Mouse (Mus musculus) c-Kit-negative CD71-positive TER-119-positive erythroid progenitor cells, embryonic 14.5 days (primary cell): ENCODE measurements around the gene Btn2a2.

Experiments
- DNase-seq: peaks from one replicate; pipeline ENCODE4 v3.0.0-alpha.2; 2013; ENCODE audit warnings: low read depth, low spot score

Btn2a2 gene

GRCm38 (mm10) chr13:23521703-23522102, 33.0 kb upstream of the Btn2a2 start:
- peak; percentile 65 for DNase-seq

DNA sequence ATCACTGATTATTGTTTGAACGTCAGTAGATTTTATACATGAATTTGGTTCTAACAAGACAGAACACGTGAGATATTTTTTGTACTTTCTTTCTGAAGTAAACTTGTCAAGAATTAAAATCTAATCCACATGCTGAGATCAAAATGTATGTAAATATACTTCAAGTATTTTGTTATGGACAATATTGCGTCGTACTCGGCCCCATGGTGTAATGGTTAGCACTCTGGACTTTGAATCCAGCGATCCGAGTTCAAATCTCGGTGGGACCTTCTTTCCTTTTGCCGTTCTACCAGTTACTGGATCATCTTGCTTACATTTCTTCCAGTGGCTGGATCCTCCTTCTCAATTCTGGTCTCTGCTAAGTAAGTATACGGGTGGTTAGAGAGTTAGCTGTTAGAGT, 30.8 kb upstream of the Btn2a2 start:
- DNase-seq: peak; percentile 75

DNA sequence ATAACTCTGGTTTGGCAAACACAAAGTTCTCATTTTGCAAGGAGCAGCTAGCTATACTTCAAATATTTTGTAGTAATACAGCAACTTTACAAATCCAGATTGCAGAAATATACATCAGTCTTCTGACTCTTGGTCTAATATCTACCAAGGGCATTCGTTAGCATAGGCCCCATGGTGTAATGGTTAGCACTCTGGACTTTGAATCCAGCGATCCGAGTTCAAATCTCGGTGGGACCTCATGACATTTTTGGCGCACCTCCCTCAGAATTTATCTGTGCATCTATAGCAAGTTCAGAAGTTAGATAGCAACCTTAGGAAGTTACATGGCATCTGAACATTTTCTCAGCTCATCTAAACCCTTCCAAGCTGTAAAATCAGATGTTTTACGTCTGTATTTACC, 30.2 kb upstream of the Btn2a2 start:
- DNase-seq: peak; percentile 82

DNA sequence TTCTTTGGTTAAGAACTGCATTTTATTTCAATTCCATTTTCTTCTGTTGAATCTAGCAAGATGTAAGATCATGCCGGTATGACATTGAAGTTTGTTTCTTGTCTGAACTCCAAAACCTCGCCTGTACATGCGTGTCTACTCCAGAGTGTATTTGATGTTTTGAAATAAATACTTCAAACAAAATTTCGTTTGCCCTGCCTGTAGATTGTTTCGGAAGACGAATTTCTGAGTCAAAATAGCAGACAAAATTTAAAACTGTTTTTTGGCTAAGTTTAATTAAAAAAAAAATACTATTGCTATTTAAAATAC, 29.6 kb upstream of the Btn2a2 start:
- DNase-seq: no peak

DNA sequence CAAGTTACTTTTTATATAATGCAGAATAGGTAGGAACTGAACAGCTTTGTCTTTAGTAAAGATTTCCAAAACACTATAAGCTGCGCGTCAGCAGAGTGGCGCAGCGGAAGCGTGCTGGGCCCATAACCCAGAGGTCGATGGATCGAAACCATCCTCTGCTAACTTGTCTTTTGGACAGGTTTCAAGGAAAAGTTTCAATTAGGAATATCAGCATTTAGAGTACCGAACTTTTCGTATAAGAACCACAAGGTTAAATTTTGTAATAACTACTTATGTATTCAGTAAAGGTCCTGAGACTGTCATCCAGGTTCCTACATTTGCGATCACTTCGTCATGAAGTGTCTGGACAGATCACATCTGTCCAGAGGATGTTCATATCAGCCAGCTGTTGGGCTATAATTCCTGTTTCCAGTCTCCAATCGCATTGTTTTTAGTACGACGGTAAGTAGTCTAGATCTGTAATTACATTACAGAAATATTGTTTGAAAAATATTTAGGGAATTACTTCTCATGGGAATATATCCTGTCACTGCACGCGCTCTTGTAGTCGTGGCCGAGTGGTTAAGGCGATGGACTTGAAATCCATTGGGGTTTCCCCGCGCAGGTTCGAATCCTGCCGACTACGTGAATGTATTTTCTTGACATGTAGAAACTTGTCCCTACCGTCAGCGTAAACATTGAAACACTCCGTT, 29.1 kb upstream of the Btn2a2 start:
- peak; percentile 85 for DNase-seq

- DNase-seq: peak; percentile 80
These were observed 28.4 kb upstream of the Btn2a2 start for GRCm38 (mm10) chr13:23516822-23517602.

- DNase-seq: no peak
These were observed 27.4 kb upstream of the Btn2a2 start for GRCm38 (mm10) chr13:23515826-23516620.

DNA sequence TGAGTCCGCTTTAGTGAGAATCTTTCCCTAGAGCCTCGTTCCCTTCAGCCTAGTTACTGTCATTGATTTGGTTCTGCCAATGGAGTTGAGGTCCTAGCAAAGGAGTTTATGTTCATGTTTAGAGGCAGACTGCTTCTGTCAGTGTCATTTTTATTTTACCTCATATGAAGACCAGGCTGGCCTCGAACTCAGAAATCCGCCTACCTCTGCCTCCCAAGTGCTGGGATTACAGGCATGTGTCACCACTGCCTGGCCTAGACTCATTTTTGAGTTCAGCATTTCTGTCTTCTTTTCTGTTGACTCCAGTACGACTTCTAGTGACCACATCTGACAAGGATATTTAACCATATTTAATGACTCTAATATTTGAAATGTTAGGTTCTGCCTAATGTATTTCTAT, 26.6 kb upstream of the Btn2a2 start:
- DNase-seq: no peak

DNA sequence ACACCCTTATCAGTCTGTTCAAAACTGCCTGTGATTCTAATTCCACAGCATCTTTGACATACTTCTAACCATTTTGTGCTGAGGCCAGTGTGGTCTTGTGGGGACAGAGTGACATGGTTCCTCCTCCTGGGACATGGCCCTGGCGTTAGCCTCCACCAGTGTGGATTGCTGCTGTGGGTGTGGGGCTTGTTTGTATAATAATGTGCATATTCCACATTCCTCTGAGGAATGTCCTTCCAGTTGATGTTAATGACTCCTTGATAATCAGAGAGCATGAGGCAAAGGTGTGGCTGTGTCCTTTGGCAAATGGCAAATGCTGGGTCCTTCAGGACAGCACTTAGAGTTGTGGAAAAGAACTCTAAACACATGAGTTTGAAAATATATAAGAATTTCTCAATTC, 24.9 kb upstream of the Btn2a2 start:
- no peak for DNase-seq

- no peak for DNase-seq
These were observed 21.5 kb upstream of the Btn2a2 start for GRCm38 (mm10) chr13:23510127-23510526.

- no peak for DNase-seq
These were observed 18.3 kb upstream of the Btn2a2 start for GRCm38 (mm10) chr13:23506819-23507515.

- DNase-seq: no peak
These were observed 17.7 kb upstream of the Btn2a2 start for GRCm38 (mm10) chr13:23506351-23506750.

- no peak for DNase-seq
These were observed 17.1 kb upstream of the Btn2a2 start for GRCm38 (mm10) chr13:23505662-23506345.

DNA sequence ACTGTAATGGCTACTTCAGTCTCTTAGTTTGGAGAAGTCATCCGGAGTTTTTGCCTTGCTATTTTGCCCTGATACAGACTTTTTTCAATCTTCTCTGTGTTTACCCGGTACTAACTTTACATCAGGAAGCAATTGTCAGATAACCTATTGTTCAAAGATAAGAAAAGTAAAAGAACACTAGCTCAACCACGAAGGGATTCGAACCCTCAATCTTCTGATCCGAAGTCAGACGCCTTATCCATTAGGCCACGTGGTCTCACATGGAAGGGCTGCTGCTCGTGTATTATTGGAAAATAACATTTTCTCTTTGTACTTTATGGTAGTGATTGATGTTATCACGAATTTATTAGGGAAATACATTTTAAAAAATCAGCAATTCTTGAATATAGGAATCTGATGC, 15.1 kb upstream of the Btn2a2 start:
- DNase-seq: peak; percentile 62

GRCm38 (mm10) chr13:23502916-23503315, 14.3 kb upstream of the Btn2a2 start:
- DNase-seq: no peak

DNA sequence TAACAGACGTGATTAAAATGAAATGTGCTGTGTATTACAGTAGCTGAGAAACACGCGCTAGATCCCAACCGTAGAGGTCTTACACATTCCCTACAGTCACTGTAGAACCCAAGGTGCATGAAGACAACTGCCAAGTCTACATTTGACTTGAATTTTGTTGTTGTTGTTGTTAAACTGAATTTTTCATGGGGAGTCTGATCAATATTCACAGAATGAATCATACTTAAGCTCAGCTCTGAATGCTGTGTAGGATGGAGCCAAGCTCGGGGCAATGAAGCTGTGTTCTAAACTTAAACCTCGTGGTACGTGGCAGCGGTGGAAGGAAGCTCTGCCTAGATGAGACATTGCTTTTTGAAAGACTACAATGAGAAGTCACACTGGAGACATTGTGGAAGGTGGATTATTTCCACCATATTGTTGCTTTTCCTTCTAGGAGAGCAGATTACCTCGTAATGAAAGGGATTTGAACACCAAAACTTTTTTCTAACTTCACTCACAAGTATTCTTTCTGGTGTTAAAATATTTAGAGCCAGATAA, 13.4 kb upstream of the Btn2a2 start:
- DNase-seq: no peak

GRCm38 (mm10) chr13:23501511-23501910, 12.9 kb upstream of the Btn2a2 start:
- no peak for DNase-seq

- DNase-seq: peak; percentile 76
These were observed 12.0 kb upstream of the Btn2a2 start for GRCm38 (mm10) chr13:23500424-23501200.

DNA sequence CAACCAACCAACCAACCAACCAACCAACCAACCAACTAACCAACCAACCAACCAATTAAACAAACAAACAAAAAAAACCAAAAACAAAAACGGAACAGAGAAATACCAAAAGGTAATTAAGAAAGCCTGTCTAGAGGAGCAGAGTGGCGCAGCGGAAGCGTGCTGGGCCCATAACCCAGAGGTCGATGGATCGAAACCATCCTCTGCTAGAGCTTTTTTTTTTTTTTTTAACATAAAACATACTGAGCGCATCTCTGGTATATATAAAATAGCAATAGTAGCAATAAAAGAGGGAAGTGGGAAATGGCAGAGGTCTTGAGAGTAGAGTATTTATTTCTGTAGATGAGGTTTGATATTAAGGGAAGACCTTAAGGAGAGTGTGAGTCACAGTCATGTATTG, 11.3 kb upstream of the Btn2a2 start:
- no peak for DNase-seq

DNA sequence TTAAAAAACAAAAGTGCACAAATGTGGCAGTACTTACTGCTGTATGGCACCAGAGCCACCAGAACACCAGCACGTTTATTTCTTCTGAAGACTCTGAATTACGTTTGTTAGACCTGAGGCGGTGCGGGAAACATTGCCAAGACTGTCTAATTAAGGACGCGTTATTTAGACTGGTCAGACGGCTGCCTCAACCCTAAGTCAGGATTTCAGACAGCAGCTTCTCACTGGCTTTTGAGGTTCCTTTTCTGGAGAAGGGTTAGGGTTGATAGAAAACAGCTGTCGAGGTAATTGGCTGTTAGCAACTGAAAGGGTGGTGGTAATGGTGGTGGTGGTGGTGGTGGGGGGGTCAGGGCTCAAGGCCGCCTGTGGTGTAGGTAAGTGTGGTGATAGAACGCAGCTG, 10.0 kb upstream of the Btn2a2 start:
- no peak for DNase-seq
